Mouse (Mus musculus): ENCODE measurements at regions not wholly inside any gene's neighbourhood (a gene's known extent, or its start where the extent isn't known, plus 50 kb on each side); places are given as distances from the start of the nearest gene placed in this dataset.

DNA sequence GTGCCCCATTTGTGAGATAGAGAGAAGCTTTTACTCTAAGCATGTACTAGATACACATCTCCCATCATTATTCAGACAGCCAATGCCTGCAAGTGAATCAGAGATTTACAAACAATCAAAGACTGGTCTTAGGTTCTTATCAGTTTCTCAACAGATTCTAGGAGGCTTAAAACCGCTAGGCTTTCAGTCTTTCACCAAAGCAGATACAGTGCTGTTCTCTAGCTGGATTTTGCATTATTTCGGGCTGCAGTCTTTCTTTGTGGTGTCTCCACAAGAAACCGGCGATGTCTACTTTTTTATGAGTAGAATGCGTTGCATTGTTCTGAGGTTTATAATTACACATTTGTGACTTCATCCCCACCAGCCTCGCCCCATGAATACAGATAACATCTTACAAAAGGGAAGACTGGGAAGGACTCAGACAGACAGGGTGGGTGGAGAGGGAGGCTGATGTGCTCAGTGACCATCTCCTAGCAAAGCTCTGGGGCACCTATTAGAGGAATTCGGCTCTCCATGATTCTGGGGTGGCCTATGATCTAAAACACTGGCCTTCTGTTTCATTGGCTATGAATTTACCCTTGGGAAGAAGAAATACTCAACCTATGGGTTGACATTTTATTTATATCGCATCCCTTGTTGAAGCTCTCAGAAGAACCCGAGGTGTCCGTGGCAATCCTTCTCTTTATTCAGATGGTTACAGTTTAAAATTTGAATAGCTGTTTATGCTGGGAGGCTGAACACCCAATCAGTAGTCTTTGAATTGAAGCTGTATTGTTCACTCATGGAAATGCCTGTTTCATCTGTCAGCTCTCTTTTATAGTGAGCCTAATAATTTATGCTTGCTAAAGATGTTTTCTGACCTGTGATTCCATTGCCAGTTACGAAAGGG, 343.8 kb downstream of the Tmem161b start:
- no peak for DNase-seq

DNA sequence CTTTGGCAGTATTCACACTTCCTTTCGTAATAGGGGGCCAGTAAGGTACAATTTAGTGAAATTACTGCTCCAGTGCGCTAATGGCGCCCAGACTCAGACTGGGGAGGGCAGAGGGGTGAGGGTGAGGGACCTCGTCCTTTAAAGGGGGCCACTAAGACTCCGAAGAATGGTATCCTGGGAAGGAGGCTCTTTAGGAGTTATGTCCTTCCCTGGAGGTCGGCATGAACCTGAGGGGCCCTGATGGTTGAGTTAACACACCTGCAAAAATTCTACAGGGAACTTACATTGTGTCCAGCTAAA, 344.4 kb downstream of the Tmem161b start:
- peak; percentile 1 for DNase-seq

DNA sequence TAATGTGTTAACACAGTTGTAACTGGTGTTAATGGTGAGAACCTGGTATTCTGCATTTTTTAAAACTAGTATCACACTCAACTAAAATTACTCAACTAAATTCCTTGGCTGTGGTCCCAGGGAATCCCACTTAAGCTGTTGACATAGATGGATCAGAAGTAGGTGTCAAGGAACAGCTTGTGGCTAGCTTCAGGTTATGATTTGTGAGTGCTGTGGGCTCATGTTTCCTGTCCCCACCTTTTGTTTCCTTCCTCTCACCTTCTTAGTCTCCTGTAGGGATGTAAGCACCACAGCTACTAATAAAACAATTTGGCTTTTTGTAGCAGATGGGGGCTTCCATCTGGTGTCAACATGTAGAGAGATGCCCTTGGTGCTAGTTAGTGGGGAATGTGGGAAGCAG, 347.3 kb downstream of the Tmem161b start:
- DNase-seq = no peak

DNA sequence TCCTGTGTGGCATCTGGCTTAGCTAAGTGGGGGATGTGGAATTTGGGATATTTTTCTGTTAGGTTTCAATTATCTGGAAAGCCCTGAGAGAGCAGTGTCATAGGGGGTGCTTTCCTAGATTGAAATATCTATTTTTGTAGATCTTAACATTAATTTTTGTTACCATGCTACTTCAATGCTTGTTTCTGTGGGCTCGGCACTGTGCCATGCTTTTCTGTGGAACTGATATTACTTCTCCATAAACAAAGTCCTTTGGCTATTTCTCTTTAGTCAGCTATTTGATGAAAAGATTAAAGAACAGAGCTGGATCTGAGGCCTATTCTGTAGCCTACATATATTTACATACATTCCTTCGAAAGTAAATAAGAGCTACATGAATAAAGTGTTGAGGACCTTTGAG, 348.1 kb downstream of the Tmem161b start:
- DNase-seq = no peak

DNA sequence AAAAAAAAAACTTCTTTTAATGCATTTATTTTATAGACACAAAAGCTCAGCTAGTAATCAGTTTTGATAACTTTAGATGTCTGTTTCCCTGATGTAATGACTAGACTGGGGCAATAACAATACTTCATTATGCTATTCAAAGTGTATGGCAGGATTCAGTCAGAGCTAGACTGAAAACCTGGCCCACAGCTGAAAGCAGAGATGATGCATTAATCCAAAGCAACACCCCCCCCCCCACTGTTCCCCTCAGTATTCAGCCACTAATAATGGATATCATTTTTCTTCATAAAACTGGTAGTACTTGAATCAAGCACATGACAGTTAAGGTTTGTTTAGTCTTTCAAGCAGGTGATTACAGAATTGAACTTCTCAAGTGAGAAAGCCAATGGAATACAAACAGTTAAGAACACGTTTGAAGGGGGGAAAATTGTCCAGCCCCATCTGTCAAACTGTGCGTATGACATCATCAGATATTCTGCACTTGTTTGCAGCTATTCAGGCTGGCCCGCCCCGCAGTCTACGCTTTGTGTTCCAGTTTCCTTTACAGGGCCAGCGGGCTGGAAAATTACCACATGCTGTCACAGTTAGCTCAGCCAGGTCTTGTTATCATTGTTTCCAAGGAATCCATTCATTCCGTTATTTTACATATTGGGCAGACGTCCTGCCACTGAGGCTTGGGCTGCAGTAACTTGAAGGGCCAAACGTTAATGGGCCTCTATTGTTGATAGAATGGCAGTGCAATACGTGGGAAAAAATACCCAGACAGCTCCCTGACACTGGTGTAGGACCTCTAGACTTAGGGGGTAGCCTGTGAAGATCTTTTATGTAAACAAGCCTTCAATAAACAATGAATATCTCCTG, 349.1 kb downstream of the Tmem161b start:
- DNase-seq = peak; percentile 6

DNA sequence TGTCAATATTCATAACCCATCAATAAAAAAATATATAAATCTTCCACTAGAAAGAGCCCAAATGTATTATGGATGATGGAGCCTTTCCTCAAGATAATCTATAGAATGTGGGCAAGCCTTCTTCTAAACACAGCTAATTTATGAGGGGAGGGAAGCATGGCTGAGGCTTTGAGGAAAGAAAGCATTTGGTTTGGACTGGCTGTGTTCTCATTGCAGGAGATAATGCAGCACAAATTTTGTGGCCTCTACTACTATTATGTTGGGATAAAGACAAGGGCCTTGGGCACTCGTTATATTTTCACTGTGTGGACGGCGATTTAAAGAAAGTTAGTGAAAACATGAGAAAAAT, 349.7 kb downstream of the Tmem161b start:
- no peak for DNase-seq

DNA sequence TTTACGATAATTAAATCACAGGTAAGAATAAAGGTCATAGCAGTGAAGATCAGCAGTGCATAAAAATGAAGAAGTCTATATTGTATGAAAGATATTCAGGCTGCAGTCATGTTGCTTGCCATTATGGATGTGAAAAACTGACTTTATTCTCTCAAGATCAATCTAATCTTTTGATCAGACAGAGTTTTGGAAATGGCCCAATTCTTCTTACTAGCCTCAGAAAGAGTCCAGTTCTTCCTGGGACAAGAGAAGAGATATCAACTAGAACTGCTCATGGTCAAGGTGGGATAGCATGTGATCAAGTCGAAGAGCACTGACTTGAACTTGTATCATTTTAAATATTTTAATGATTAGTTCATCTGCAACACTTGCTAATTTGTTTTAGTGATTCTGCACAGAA, 350.1 kb downstream of the Tmem161b start:
- no peak for DNase-seq

DNA sequence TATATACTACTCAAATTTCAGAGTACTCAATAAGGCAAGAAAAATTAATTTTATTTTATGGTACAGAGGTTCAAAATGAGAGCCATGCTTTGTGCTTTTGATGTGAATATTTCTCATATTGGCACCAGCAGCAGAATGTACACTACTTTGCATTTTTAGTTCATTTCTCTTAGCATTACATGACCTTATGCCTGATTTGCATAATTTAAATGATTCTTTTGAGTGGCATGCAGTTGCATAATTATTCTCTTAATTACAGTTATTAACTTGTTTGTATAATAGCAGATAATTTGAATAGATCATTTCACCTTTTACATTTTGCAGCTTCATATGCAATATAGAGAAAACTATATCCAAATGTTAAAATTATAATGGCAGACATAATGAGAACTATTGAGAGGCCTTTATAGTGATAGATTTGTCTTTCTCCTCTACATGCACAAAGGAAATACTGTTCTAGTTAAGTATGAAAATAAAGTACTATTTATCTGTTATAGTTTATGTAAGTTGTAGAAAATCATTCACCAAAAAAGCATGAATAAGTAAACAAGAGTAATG, 374.6 kb downstream of the Tmem161b start:
- DNase-seq = no peak

DNA sequence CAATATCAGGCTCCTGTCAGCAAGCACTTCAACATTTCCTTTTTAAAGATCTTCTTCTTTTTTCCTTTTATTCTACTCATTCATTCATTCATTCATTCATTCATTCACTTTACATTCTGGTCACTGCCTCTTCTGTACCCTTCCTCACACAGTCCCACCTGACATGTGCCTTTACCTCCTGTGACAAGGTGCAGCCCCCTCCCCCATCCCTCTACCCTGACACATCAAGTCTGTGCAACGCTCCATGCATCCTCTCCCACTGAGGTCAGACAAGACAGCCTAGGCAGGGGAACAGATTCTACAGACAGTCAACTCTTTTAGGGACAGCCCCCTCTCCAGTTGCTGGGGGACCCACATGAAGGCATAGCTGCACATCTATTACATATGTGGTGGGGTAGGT, 380.5 kb downstream of the Tmem161b start:
- no peak for DNase-seq

DNA sequence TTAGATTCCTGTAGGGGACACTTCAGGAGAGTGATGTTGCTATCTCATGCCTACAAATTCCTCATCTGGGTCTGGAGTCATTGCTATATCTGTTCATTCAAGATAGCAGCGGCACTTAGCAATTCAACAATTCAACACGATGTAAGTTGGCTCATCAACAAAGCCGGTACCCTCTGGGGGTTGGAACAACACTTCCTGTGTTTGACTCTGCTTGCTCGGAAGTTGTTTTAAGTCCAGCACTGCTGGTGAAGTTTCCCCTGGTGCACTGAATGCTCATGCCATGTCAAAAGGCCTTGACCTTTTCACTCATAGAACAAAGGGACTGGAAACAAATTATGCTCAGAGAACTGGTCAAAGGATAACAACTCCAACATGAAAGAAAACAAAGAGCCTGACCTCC, 390.4 kb downstream of the Tmem161b start:
- no peak for DNase-seq

DNA sequence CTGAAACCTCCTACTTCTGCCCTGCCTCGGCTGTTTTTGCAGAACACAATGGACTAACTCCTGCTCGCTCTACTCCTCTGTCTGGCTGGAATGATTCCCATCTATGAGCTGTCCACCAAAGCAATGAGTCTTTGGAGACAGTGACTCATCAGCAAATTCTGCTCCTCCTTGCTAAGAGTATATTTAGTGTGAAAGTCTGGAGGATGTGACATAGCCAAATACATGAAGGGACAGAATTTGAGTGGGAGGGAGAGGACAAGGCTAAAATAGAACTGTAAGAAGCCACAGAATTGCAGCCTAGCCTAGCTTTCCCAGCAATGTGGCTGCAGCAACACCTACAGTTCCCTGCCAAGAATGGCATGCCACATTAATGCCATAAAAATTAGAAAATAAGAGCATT, 390.9 kb downstream of the Tmem161b start:
- no peak for DNase-seq

DNA sequence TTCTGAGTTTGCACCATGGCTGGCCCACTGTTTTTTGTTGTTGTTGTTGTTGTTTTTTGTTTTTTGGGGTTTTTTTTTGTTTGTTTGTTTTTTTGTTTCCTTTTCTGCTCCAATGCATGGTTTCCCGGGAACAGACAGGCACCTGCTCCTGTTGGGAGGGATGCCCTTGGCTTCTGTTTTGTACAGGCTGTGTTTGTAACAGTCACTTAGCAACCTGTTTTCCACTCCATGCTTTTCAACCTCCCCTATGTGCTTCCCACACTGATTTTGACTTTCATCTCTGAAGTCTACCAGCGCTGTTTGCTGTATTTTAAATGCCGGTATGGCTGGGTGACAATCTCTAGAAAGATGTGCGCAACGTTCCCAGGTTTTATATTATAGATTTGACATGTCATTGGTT, 402.6 kb downstream of the Tmem161b start:
- DNase-seq = no peak

DNA sequence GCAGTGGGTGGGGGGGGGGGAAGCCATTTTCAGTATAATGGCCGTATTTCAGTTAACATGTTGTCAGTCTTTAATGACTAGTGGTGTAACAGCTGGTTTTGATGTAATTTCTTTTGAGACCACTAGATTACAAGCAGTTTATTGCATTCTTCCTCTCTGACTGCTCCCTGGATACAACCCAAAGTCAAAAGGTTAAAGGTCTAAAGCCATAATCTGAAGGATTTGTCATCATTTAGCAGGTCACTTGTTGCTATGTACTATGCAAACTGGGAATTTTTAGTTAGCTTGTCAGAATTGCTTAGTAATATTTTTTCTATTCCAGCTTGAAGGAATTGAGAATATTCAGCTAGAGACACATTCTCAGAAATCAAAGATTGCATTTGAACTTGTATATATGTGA, 403.4 kb downstream of the Tmem161b start:
- DNase-seq = no peak

DNA sequence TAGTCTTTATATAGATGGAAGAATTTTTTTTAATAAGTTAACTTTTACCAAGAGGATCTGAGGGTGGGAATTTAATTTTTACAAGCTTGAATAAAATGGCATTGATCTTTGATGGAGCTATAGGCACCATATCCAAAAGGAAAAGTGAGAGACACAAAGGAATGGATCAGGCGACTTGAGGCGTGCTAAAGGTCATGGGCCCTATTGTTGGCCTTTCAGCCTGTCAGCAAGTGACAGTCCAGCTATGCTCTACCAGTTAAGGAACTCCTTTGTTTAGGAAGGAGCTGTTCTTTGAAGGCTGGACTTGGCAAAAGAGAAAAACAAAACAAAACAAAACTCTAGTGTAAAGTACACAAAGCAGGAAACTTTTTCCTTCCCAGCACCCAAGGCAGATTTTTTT, 403.8 kb downstream of the Tmem161b start:
- no peak for DNase-seq

DNA sequence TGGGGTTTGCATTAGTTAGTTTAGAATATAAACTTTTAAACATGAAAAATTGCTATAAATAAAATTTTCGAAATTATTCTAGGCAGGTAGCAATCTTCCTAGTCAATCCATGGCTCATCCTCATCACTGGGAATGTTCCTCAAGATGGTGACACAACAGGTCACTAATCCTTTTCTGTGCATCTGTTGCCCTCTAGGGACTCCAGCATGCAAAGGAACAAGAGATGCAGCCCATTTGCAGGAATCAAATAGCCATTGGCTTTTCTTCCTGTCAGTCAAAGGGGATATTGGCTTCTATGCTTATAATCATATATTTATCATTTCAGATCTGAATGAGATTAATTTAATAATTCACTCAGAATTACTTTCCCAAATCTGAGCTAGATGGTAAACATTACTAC, 404.3 kb downstream of the Tmem161b start:
- no peak for DNase-seq

DNA sequence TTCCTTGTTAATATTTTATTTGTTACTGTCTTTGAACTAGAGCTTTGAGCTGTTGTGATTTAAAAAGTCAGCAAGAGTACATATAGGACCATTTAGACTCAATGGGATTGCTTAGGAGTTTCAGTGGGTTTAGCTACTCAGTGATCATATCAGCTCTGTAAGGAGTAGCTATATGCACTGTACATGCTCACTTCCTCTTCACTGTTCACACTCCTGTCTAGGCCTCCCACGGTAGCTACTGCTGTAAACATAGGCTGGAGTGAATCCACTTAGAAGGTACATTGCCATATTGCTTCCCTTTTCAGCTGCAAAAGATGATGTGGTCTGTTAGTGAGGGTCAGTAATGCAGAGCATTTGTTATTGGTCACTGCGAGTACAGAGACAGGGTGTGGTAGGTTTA, 408.6 kb downstream of the Tmem161b start:
- no peak for DNase-seq

DNA sequence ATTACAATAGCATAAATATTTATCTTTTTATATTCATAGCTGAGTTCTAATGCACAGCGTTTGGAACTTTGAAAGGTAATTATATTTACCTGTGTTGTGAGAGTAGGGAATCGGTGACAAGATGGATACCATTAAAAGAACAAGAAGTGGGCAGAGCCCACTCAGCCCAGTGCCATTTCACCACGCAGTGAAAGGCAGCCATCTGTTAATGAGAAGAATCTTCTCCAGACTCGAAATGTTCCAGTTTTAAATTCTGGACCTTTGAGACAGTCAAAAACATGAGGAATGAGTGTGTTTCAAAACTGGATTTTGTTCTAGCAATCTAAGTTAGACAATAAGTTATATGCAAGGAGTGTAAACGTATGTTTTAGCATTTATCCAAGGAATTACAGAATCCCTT, 410.4 kb downstream of the Tmem161b start:
- no peak for DNase-seq

DNA sequence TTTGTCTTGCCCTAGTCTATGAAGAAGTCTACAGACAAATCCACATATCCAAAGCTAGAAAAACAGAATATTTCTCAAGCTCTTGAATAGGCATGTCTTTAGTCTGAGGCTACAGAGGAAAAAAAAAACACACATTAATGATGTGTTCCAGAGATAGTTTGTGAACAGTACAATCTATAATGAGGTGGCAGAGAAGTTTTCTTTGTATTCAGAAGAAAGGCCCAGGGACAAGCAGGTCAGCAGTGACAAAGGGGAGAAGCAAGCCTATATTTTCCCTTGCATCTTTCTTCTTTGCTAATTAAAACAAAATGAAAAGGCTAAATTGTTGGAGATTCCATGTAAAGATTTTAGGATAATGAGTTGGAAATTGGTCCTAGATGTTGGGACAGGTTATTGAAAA, 414.7 kb downstream of the Tmem161b start:
- no peak for DNase-seq

DNA sequence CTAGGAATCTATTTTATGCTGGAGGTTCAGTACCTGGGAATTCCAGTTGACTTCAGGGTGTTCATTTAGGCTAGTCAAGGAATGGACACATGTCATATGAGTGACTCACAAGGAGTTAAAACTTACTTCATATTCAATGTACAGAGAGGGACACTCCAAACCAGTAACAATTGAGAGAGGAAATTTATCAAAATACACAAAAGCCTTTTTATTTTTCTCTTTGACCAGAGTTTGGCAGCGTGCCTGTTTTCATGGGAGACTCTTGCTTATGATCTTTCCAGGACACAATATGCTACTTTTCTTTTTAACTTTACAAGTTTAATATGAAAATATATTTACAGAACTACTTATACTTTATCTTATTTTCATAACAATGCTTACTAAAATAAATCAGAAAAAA, 415.5 kb downstream of the Tmem161b start:
- DNase-seq = peak; percentile 3

DNA sequence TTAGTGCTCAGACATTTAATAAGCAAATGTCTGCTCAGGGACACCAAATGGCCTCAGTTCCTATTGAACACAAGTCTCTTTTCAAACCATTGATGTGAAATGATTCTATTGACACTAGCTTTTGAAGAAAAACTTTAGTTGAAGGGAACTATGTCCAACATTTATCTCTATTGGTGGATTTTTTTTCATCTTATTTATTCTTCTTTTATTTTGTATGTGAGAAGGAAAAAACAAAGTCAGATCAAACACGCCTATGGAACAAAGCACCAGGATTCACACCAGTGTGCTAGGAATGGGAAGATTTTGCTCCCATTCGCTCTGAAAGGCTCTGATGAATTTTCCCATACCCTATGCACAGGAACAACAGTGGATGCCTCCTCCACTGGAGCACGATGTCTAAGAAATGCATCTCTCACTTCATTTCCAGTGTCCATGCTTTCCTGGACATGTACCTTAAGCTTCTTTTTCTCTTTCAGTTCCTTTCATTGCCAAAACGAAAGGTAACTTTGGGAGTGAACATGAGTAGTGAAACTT, 416.4 kb downstream of the Tmem161b start:
- no peak for DNase-seq

DNA sequence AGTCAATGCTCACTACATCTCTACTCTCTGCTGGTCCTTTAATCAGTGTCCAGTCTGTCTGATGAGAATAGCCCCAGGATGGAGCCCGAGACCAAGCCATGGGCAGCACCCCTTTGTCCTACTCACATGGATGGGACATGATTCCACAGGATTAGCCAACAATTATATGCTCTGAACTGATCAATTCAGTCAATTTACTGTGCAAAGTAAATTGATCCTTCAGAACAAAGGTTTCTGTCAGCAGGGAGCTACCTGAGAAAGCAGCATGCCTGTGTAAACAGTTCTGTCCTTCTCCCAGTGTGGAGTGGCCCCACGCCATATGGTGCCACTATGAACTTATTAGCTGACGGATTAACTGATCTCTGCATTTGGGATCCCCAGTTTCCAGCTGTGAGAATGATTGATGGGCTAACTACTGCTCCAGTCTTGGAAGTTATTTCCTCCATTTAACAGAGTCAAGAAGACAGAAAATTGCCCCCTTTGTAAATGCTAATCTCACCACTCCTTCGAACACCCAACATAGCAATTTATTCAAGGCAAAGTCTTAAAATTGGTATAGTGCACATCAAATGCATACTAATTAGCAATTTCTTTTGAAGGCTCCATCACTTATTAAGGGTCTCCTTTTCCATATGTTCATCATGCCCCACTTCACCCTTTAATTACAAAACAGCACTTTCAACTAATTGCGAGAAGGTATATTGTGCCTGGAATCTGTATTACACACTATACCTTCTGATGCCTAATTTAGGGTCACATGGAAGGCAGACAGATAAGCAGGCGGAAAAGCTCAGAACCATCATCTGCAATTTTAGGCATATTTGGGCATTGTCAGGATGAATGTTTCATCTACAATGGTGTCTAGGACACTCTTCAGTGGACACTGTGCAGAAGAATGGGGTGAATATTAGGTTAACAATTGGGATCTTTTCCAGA, 417.3 kb downstream of the Tmem161b start:
- no peak for DNase-seq

DNA sequence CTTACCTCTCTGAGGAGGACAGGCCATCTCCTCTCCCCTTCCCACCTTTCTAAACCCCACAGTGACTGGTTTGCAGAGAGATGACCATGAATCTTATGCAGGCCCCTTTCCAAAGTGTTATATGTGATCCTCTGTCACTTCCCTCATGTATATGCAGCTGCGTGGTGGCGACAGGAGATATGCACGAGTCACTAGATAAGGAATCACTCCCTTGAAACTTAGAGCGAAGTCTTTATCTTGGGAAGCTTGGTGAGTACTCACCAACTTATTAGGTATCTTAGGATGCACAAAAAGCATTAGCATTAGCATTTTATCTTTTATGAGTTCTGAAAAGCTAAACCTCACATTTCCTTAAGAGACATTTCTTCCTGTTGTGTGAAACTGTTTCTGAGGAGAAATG, 421.9 kb downstream of the Tmem161b start:
- DNase-seq = no peak

Data from adrenal gland, postnatal 25 days (tissue).